Mouse (Mus musculus) forebrain, embryonic 13.5 days (tissue): ENCODE data around the gene Cadm3. TPM values are rescaled to one million over a fixed set of nuclear protein-coding genes. Genes with fewer than 3 reads are reported as not detected.

Source experiments
- ATAC-seq: fragments of 200-750 bp; cut with Nextera tagmentation; 2 replicates; pipeline ENCODE4 v1.8.0; 2017
- H3K27ac ChIP-seq: fragments of 300-500 bp; sonication (generic); 2 replicates; pipeline ENCODE4 v1.5.1; 2015; ENCODE audit warnings: inconsistent platforms, mild to moderate bottlenecking, moderate library complexity
- H3K27me3 ChIP-seq: fragments of 300-500 bp; sonication (generic); 2 replicates; pipeline ENCODE4 v1.6.1; 2015; ENCODE audit warnings: mild to moderate bottlenecking, inconsistent platforms
- H3K36me3 ChIP-seq: fragments of 300-500 bp; sonication (generic); 2 replicates; pipeline ENCODE4 v1.6.1; 2015; ENCODE audit warnings: mild to moderate bottlenecking, inconsistent platforms; ENCODE audit not compliant: poor library complexity, severe bottlenecking
- H3K4me1 ChIP-seq: fragments of 300-500 bp; sonication (generic); 2 replicates; pipeline ENCODE4 v1.6.1; 2015; ENCODE audit warnings: inconsistent platforms
- H3K4me2 ChIP-seq: fragments of 300-500 bp; sonication (generic); 2 replicates; pipeline ENCODE4 v1.6.1; 2015; ENCODE audit warnings: inconsistent platforms, mild to moderate bottlenecking, moderate library complexity
- H3K4me3 ChIP-seq: fragments of 300-500 bp; sonication (generic); 2 replicates; pipeline ENCODE4 v1.5.1; 2015; ENCODE audit warnings: mild to moderate bottlenecking, inconsistent platforms
- H3K9ac ChIP-seq: fragments of 300-500 bp; sonication (generic); 2 replicates; pipeline ENCODE4 v1.6.1; 2015; ENCODE audit warnings: mild to moderate bottlenecking, inconsistent platforms
- H3K9me3 ChIP-seq: fragments of 300-500 bp; sonication (generic); replicated peaks from 2 replicates; pipeline ENCODE4 v1.6.1; 2016; ENCODE audit warnings: inconsistent platforms
- WGBS: fragments of 180-500 bp; shearing (Covaris S2); methylation state at CpG from one replicate; pipeline ENCODE4 v1.1.7; 2015; 5-methylcytosine and 5-hydroxymethylcytosine counted together
- polyA plus RNA-seq: library from polyadenylated mRNA; unstranded; fragments of >200 nt; fragmentation: Nextera tagmentation; extraction: Ambion mirVana; gene quantifications from 2 replicates; pipeline ENCODE4 v1.2.1, GENCODE M21; 2015

Gene Cadm3
- polyA plus RNA-seq: 17.5 and 20.1 TPM in 2 replicates

DNA sequence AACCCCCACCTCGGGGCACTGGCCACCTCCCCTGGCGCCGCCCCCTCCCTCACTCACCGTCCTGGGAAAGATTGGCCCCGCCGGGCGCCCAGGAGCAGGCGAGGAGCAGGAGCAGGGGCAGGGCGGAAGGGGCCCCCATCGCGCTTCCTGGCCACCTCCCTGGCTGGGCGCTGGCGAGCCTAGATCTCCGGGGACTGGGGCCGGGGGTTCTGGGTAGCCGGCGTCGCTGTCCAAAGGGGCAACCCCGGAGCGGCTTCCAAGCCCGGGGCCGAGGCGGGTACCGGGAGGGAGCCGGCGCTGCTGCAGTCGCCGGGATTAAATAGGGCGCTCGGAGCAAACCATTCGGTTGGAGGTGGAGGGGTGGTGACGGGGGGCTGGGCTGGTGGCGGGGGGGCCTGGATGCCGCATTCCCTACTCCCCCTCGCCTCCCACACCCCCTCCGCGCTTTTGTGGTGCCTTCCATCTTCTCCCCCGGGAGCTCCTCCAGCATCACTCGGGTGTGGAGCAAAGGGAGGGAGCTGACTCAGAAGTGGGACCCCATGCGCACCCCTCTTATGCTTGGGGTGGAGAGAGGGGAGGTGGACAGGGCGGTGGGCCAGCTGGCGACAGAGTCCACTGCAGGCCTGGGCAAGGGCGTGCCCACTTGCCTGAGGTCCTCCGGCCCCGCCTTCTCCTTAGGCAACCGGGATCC, at the start of gene Cadm3:
Gene Cadm3 (minus strand): TSS at position 340 of the 691 bp plus-strand sequence.
- peak within 1 kb of the TSS; percentile 74 for H3K27ac ChIP-seq
- peak; percentile 92 for ATAC-seq
- H3K27me3 ChIP-seq: no peaks in the 10 kb centered on the region
- H3K4me1 ChIP-seq: peaks cover 34% of the 10 kb centered on the region
- WGBS: under 1% methylated on average over 43 of the region's 46 CpGs
- peak within 1 kb of the TSS; percentile 92 for H3K4me2 ChIP-seq
- no peaks in the 10 kb centered on the region for H3K36me3 ChIP-seq
- no peaks in the 10 kb centered on the region for H3K9me3 ChIP-seq
- peak within 1 kb of the TSS; percentile 93 for H3K4me3 ChIP-seq
- peak within 1 kb of the TSS; percentile 94 for H3K9ac ChIP-seq

GRCm38 (mm10) chr1:173414631-173415030, 47.1 kb upstream of the Cadm3 start:
- H3K27me3 ChIP-seq: no peaks in the 10 kb centered on the region
- H3K36me3 ChIP-seq: no peaks in the 10 kb centered on the region
- ATAC-seq: no peak
- H3K27ac ChIP-seq: no peak overlapping the region
- no peaks in the 10 kb centered on the region for H3K4me1 ChIP-seq
- no peaks in the 10 kb centered on the region for H3K9me3 ChIP-seq
- no peak overlapping the region for H3K4me3 ChIP-seq
- no peak overlapping the region for H3K4me2 ChIP-seq
- no peak overlapping the region for H3K9ac ChIP-seq
- 62% methylated on average over 3 of the region's 3 CpGs for WGBS

GRCm38 (mm10) chr1:173411863-173412262, 44.4 kb upstream of the Cadm3 start:
- H3K27me3 ChIP-seq: no peaks in the 10 kb centered on the region
- H3K36me3 ChIP-seq: no peaks in the 10 kb centered on the region
- H3K4me1 ChIP-seq: no peaks in the 10 kb centered on the region
- H3K9ac ChIP-seq: no peak overlapping the region
- no peak for ATAC-seq
- H3K9me3 ChIP-seq: no peaks in the 10 kb centered on the region
- 90% methylated on average over 4 of the region's 4 CpGs for WGBS
- no peak overlapping the region for H3K27ac ChIP-seq
- H3K4me3 ChIP-seq: no peak overlapping the region
- no peak overlapping the region for H3K4me2 ChIP-seq

DNA sequence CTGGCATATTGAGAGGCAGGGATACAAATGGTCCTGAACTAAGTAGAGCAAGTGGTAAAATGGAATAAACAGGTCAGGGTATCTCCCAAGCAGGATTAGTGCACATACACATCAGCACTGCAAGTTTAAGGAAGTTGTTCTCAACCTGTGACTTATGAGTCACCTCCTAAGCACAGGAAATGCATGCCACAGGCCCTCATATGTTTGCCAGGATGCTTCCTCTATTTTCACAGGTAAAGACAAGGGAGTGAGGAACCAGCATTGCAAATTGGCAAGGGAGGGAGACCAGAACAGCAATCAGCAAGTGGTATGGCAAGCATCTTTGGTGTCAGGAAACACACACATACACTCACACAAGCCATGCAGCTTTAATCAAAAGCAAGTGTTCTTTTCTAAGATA, 41.6 kb upstream of the Cadm3 start:
- H3K9me3 ChIP-seq: no peaks in the 10 kb centered on the region
- ATAC-seq: no peak
- no peak overlapping the region for H3K27ac ChIP-seq
- H3K4me1 ChIP-seq: no peaks in the 10 kb centered on the region
- H3K9ac ChIP-seq: no peak overlapping the region
- no peaks in the 10 kb centered on the region for H3K27me3 ChIP-seq
- no peak overlapping the region for H3K4me2 ChIP-seq
- H3K4me3 ChIP-seq: no peak overlapping the region
- no peaks in the 10 kb centered on the region for H3K36me3 ChIP-seq

DNA sequence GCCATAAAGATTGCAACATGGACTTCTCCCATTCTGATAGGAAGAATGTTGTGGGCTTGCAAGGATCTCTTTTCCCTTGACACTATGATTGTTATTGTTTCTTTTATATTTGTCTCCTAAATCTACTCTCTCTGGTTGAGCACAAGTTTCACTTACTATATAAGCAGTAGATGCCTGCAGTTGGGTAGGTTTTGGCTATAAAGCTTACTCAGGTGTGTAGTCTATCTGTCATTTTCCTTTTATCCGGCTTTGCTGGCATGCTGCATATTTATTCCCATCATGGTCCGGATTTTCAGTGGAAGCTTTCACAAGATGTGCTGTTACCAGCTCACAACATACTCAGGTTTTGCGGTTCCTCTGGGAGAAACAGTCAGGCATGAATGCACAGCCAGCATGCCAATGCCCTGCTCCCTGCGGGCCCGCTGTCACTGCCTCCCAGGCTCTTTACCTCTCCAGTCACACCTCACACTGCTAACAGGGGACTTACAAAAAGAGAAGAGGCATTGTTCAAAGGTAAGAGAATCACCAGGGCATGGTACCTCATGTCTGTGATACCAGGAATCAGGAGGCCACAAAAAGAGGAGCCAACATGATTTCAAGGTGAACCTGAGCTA, 37.3 kb upstream of the Cadm3 start:
- 90% methylated on average over 5 of the region's 5 CpGs for whole genome bisulfite sequencing
- H3K4me1 ChIP-seq: no peaks in the 10 kb centered on the region
- no peak overlapping the region for H3K27ac ChIP-seq
- no peak overlapping the region for H3K9ac ChIP-seq
- H3K9me3 ChIP-seq: no peaks in the 10 kb centered on the region
- no peak overlapping the region for H3K4me3 ChIP-seq
- no peaks in the 10 kb centered on the region for H3K36me3 ChIP-seq
- no peaks in the 10 kb centered on the region for H3K27me3 ChIP-seq
- H3K4me2 ChIP-seq: no peak overlapping the region
- no peak for ATAC-seq

DNA sequence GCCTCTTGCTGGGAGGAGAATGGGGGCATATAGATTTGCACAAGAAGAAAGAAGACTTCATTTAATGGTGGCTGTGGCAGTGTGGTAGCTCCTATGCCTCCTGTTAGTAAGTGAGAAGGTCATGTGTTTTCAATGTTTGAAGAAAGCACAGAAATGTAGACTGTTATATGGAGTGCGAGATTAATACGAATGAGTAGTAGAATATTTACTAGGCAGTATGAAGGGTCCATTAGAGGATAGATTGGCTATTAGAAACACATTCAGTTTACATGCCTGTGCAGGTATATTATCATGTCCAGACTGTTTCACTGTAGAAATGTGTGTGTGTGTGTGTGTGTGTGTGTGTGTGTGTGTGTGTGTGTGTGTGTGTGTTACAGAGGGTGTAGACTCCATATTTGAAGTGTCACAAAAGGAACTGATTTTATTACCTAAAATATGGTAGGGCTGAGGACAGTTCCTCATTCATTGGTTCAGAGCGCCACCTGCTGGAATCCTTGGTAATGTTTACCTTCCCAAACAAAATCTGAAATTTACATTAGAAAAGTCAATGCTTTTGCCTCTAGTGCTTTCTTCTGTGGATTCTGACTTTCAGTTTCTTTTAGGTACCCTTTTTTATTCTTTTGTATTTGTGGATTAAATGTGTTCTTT, 31.0 kb upstream of the Cadm3 start:
- no peak overlapping the region for H3K4me3 ChIP-seq
- no peak overlapping the region for H3K27ac ChIP-seq
- H3K4me2 ChIP-seq: no peak overlapping the region
- no peaks in the 10 kb centered on the region for H3K9me3 ChIP-seq
- WGBS: 30% methylated on average over 3 of the region's 3 CpGs
- peak; percentile 84 for ATAC-seq
- H3K4me1 ChIP-seq: no peaks in the 10 kb centered on the region
- H3K36me3 ChIP-seq: no peaks in the 10 kb centered on the region
- no peak overlapping the region for H3K9ac ChIP-seq
- H3K27me3 ChIP-seq: no peaks in the 10 kb centered on the region

GRCm38 (mm10) chr1:173391754-173392153, 24.3 kb upstream of the Cadm3 start:
- Histone ChIP-seq H3K27me3 (no peaks in the 10 kb centered on the region), H3K9ac (no peak overlapping the region), H3K36me3 (no peaks in the 10 kb centered on the region), H3K4me1 (peaks cover 22% of the 10 kb centered on the region), H3K27ac (no peak overlapping the region), H3K4me2 (no peak overlapping the region), H3K4me3 (no peak overlapping the region), H3K9me3 (no peaks in the 10 kb centered on the region)
- ATAC-seq: no peak
- 92% methylated on average over 6 of the region's 6 CpGs for WGBS

DNA sequence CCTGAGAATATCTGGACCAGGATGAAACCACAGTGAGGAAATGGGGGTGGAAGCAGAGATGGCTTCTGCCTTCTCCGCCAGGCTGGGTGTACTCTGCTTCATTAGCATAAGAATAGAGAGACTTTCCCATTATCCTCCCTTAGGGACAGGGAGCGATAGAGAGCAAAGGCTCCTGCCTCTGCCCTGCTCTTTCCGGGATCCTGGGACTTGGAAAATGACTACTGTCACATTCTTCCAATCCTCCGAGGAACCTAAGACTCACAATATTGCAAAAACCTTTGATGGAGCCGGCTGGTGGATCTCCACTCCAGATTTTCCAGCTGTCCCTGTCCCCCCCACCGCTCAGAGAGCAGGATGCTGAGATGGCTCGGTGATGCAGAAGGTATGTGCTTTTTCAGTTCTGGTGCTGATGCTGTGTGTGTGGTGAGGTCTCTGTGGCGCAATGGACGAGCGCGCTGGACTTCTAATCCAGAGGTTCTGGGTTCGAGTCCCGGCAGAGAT, 22.5 kb upstream of the Cadm3 start:
- ATAC-seq: peak; percentile 94

DNA sequence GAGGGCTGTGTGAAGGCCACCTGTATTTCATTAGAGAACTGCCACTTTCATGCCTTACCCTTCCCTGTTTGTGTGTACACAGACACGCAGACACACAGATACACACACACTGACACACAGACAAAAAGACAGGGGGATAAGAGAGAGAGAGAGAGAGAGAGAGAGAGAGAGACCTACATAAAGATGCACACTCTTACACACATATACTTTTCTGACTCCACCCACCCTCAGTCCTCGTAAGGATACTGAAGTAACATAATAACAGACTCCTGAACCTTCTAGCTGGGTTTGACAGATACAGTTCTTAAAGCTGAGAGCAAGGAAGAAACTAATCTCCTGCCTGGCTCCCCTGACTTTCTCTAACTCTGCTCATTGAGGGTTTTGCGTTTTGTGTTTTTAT, 21.9 kb upstream of the Cadm3 start:
- Histone ChIP-seq H3K9ac (peak overlapping the region; percentile 41), H3K36me3 (no peaks in the 10 kb centered on the region), H3K4me2 (peak overlapping the region; percentile 51), H3K27ac (peak overlapping the region; percentile 88), H3K4me3 (peak overlapping the region; percentile 39), H3K4me1 (peaks cover 22% of the 10 kb centered on the region), H3K27me3 (no peaks in the 10 kb centered on the region), H3K9me3 (no peaks in the 10 kb centered on the region)
- WGBS: 8% methylated on average over 3 of the region's 3 CpGs
- peak; percentile 50 for ATAC-seq

More for the DNA sequence above, 22.5 kb upstream of the Cadm3 start:
- 2% methylated on average over 13 of the region's 13 CpGs for WGBS
- Histone ChIP-seq H3K36me3 (no peaks in the 10 kb centered on the region), H3K27me3 (no peaks in the 10 kb centered on the region), H3K27ac (peak overlapping the region; percentile 88), H3K4me1 (peaks cover 22% of the 10 kb centered on the region), H3K4me3 (peak overlapping the region; percentile 39), H3K4me2 (peak overlapping the region; percentile 51), H3K9ac (peak overlapping the region; percentile 41), H3K9me3 (no peaks in the 10 kb centered on the region)

DNA sequence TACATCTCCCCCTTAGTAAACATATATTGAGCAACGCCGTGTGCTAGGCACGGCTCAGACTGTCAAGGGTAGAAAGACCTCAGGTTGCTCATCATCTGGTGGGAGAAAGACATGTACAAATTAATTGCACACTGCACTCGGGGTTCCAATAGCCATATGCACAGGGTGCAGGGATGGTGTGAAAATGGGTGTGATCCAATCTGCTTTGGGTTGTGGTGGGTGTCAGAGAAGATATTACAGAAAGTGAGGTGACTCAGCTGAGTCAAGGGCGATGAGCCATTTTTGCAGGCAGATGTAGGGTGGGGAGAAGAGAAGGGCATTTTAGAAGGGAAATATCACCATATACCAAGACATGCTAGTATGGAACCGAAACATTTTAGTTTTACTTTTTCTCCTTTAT, 13.9 kb upstream of the Cadm3 start:
- Histone ChIP-seq H3K9me3 (no peaks in the 10 kb centered on the region), H3K36me3 (no peaks in the 10 kb centered on the region), H3K9ac (no peak overlapping the region), H3K27ac (no peak overlapping the region), H3K4me1 (0 out of 2 replicates have a peak, but pooled peaks cover 3% of the 10 kb centered on the region), H3K4me2 (no peak overlapping the region), H3K27me3 (no peaks in the 10 kb centered on the region), H3K4me3 (no peak overlapping the region)
- WGBS: 75% methylated on average over 6 of the region's 6 CpGs
- ATAC-seq: no peak

GRCm38 (mm10) chr1:173377380-173378112, 10.1 kb upstream of the Cadm3 start:
- no peak overlapping the region for H3K4me3 ChIP-seq
- WGBS: 34% methylated on average over 13 of the region's 13 CpGs
- no peak overlapping the region for H3K9ac ChIP-seq
- no peak overlapping the region for H3K4me2 ChIP-seq
- 0 out of 2 replicates have a peak, but pooled peaks cover 3% of the 10 kb centered on the region for H3K4me1 ChIP-seq
- ATAC-seq: peak; percentile 88
- no peaks in the 10 kb centered on the region for H3K27me3 ChIP-seq
- H3K9me3 ChIP-seq: no peaks in the 10 kb centered on the region
- no peak overlapping the region for H3K27ac ChIP-seq
- no peaks in the 10 kb centered on the region for H3K36me3 ChIP-seq

DNA sequence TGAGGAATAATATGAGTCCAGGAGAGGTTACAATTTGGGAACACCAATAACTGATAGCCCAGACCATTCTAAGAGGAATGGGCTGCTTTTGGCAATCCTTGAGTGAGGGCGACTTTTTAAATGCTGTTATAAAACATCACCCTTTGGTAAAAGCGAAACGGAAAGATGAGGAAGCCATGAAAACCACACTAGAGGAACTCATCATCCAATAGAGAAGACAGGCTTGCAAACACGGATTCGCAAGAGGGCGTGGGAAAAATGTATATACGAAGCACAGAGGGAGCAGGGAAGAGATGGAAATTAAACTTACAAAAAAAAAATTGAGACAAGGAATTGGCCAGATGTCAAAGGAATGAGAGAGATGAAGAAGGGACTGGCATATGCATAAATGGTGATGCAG, 6.5 kb upstream of the Cadm3 start:
- 92% methylated on average over 7 of the region's 7 CpGs for WGBS
- H3K9me3 ChIP-seq: no peaks in the 10 kb centered on the region
- H3K36me3 ChIP-seq: no peaks in the 10 kb centered on the region
- H3K27me3 ChIP-seq: no peaks in the 10 kb centered on the region
- no peak overlapping the region for H3K4me3 ChIP-seq
- ATAC-seq: no peak
- peaks cover 7% of the 10 kb centered on the region; the same call in 1 of the 2 replicates for H3K4me1 ChIP-seq
- no peak overlapping the region for H3K9ac ChIP-seq
- no peak overlapping the region for H3K4me2 ChIP-seq
- no peak overlapping the region for H3K27ac ChIP-seq
